Mouse (Mus musculus) olfactory bulb, adult 2 months (tissue): ENCODE measurements around the gene Arl6ip5.

Experiments
- CTCF ChIP-seq: fragments of 200-500 bp; IDR thresholded peaks from 2 replicates; pipeline ENCODE4 v1.5.1; 2012; ENCODE audit warnings: low read depth, mild to moderate bottlenecking, low read length, moderate library complexity; ENCODE audit not compliant: insufficient read depth
- POLR2A ChIP-seq: fragments of 200-500 bp; IDR thresholded peaks from 2 replicates; pipeline ENCODE4 v1.6.1; 2012; ENCODE audit warnings: mild to moderate bottlenecking, low read depth, low read length, moderate library complexity; ENCODE audit not compliant: insufficient read depth

DNA sequence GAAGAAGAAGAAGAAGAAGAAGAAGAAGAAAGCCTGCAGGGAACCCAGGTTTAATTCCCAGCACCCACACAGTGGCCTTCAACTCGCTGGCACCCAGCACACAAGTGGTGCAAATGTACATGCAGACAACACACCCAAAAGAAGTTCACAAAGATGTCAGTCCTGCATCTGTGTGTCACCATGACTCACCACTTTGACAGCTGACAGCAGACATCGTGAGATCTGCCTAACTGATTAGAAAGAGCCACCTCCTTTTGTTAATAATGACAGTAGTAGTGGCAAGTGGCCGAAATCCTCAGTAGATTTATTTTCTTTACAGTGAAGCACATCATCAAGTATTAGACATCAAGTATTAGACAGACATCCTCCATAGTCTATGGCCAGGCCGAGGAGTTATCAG, 3.4 kb upstream of the Arl6ip5 start:
- TF ChIP-seq CTCF (no peak), POLR2A (no peak)
